Mouse (Mus musculus) lung, embryonic 14.5 days (tissue): ENCODE data around the gene Grik4. TPM values are rescaled to one million over a fixed set of nuclear protein-coding genes. Genes with fewer than 3 reads are reported as not detected.
A peak's percentile ranks its signal among the peaks of the same experiment; 100 is the strongest.
"Not testable (repeated sequence)": the region's sequence is repeated elsewhere in the genome, so short reads cannot be mapped to it uniquely, and the experiment has no call there.

Experiments used
- ATAC-seq: fragments of 200-750 bp; cut with Nextera tagmentation; 2 replicates; pipeline ENCODE4 v1.8.0; 2017; ENCODE audit warnings: mild to moderate bottlenecking, moderate TSS enrichment, moderate library complexity; ENCODE audit not compliant: insufficient read depth
- DNase-seq: peaks from one replicate; pipeline ENCODE4 v3.0.0-alpha.2; 2015
- H3K27ac ChIP-seq: fragments of 300-500 bp; sonication (generic); 2 replicates; pipeline ENCODE4 v1.5.1; 2014; ENCODE audit warnings: low read depth, mild to moderate bottlenecking, moderate library complexity
- H3K27me3 ChIP-seq: fragments of 300-500 bp; sonication (generic); 2 replicates; pipeline ENCODE4 v1.6.1; 2014; ENCODE audit warnings: low read length, control low read depth; ENCODE audit not compliant: insufficient read depth
- H3K36me3 ChIP-seq: fragments of 300-500 bp; sonication (generic); 2 replicates; pipeline ENCODE4 v1.6.1; 2014; ENCODE audit warnings: control low read depth; ENCODE audit not compliant: insufficient read depth
- H3K4me1 ChIP-seq: fragments of 300-500 bp; sonication (generic); 2 replicates; pipeline ENCODE4 v1.6.1; 2014; ENCODE audit warnings: antibody characterized with exemption, control low read depth; ENCODE audit not compliant: insufficient read depth
- H3K4me2 ChIP-seq: fragments of 300-500 bp; sonication (generic); 2 replicates; pipeline ENCODE4 v1.6.1; 2014; ENCODE audit warnings: mild to moderate bottlenecking
- H3K4me3 ChIP-seq: fragments of 300-500 bp; sonication (generic); 2 replicates; pipeline ENCODE4 v1.5.1; 2014; ENCODE audit warnings: low read depth, low read length
- H3K9ac ChIP-seq: fragments of 300-500 bp; sonication (generic); 2 replicates; pipeline ENCODE4 v1.6.1; 2014
- H3K9me3 ChIP-seq: fragments of 300-500 bp; sonication (generic); 2 replicates; pipeline ENCODE4 v1.6.1; 2016; ENCODE audit warnings: low read depth, low read length, control low read depth
- CTCF ChIP-seq: IDR thresholded peaks from 2 replicates; pipeline ENCODE4 v1.5.1; 2016; ENCODE audit warnings: antibody characterized with exemption, low read depth
- WGBS: fragments of 180-500 bp; shearing (Covaris S2); extraction: QIAGEN DNeasy Blood & Tissue Kit; methylation state at CpG from one replicate; pipeline ENCODE4 v1.1.7; 2014; 5-methylcytosine and 5-hydroxymethylcytosine counted together
- polyA plus RNA-seq: library from polyadenylated mRNA; unstranded; fragments of >200 nt; fragmentation: Nextera tagmentation; extraction: Ambion mirVana; gene quantifications from 2 replicates; pipeline ENCODE4 v1.2.1, GENCODE M21; 2014

The Grik4 gene
- polyA plus RNA-seq: 1.6 and 2.2 TPM in 2 replicates

- WGBS: under 1% methylated on average over 45 of the region's 68 CpGs
- H3K9ac ChIP-seq: peak within 1 kb of the TSS; percentile 82
- H3K27ac ChIP-seq: peak within 1 kb of the TSS; percentile 54; the same call in 1 of the 2 replicates
- peak; percentile 61 for DNase-seq
- H3K36me3 ChIP-seq: no peaks in the 10 kb centered on the region
- TF ChIP-seq CTCF: peak; percentile 44
- peak; percentile 83 for ATAC-seq
- 0 out of 2 replicates have a peak, but pooled peaks cover 6% of the 10 kb centered on the region for H3K27me3 ChIP-seq
- H3K9me3 ChIP-seq: no peaks in the 10 kb centered on the region
- peak within 1 kb of the TSS; percentile 98 for H3K4me2 ChIP-seq
- peak within 1 kb of the TSS; percentile 78 for H3K4me3 ChIP-seq
- no peaks in the 10 kb centered on the region for H3K4me1 ChIP-seq
Observed at GRCm38 (mm10) chr9:42943781-42944535, at the start of gene Grik4. TSS of gene Grik4 (minus strand) at chr9:42944493.

- Histone ChIP-seq H3K9ac (no peak overlapping the region), H3K4me1 (no peaks in the 10 kb centered on the region), H3K4me2 (no peak overlapping the region), H3K27me3 (no peaks in the 10 kb centered on the region), H3K36me3 (peaks cover 77% of the 10 kb centered on the region), H3K4me3 (no peak overlapping the region), H3K27ac (no peak overlapping the region), H3K9me3 (no peaks in the 10 kb centered on the region)
- DNase-seq (no peak), ATAC-seq (no peak)
- 80% methylated on average over 4 of the region's 4 CpGs for WGBS
- TF ChIP-seq CTCF: no peak
Observed at GRCm38 (mm10) chr9:42993659-42994058, 49.4 kb upstream of the Grik4 start.

GRCm38 (mm10) chr9:42987988-42988387 lies 43.7 kb upstream of the Grik4 start:
- Histone ChIP-seq H3K4me2 (no peak overlapping the region), H3K4me1 (no peaks in the 10 kb centered on the region), H3K9me3 (no peaks in the 10 kb centered on the region), H3K4me3 (no peak overlapping the region), H3K27me3 (no peaks in the 10 kb centered on the region), H3K9ac (no peak overlapping the region), H3K27ac (no peak overlapping the region), H3K36me3 (peaks cover 74% of the 10 kb centered on the region)
- DNase-seq (no peak), ATAC-seq (no peak)
- no peak for TF ChIP-seq CTCF
- WGBS: 84% methylated on average over 4 of the region's 4 CpGs

- no peaks in the 10 kb centered on the region for H3K4me1 ChIP-seq
- H3K4me2 ChIP-seq: no peak overlapping the region
- H3K27ac ChIP-seq: no peak overlapping the region; the same call in 1 of the 2 replicates
- no peak for TF ChIP-seq CTCF
- no peak overlapping the region for H3K4me3 ChIP-seq
- H3K9me3 ChIP-seq: no peaks in the 10 kb centered on the region
- no peak for DNase-seq
- ATAC-seq: no peak
- H3K9ac ChIP-seq: no peak overlapping the region
- peaks cover 71% of the 10 kb centered on the region for H3K36me3 ChIP-seq
- H3K27me3 ChIP-seq: no peaks in the 10 kb centered on the region
- WGBS: 59% methylated on average over 11 of the region's 11 CpGs
Observed at GRCm38 (mm10) chr9:42968894-42969521, 24.7 kb upstream of the Grik4 start.

- no peak for DNase-seq
- no peak overlapping the region for H3K4me3 ChIP-seq
- no peak overlapping the region for H3K4me2 ChIP-seq
- ATAC-seq: no peak
- H3K9ac ChIP-seq: no peak overlapping the region
- H3K27me3 ChIP-seq: no peaks in the 10 kb centered on the region
- H3K36me3 ChIP-seq: peaks cover 59% of the 10 kb centered on the region
- WGBS: 78% methylated on average over 9 of the region's 9 CpGs
- H3K4me1 ChIP-seq: no peaks in the 10 kb centered on the region
- no peak for TF ChIP-seq CTCF
- H3K9me3 ChIP-seq: no peaks in the 10 kb centered on the region
- no peak overlapping the region for H3K27ac ChIP-seq
Observed at GRCm38 (mm10) chr9:42967731-42968130, 23.4 kb upstream of the Grik4 start.

- H3K4me1 ChIP-seq, DNase-seq, H3K9me3 ChIP-seq, H3K4me2 ChIP-seq, ATAC-seq, H3K27ac ChIP-seq, H3K4me3 ChIP-seq, H3K27me3 ChIP-seq, H3K9ac ChIP-seq: not testable (repeated sequence)
- H3K36me3 ChIP-seq: peaks cover 31% of the 10 kb centered on the region
- WGBS: 78% methylated on average over 3 of the region's 3 CpGs
Observed at GRCm38 (mm10) chr9:42964809-42965208, 20.5 kb upstream of the Grik4 start.

GRCm38 (mm10) chr9:42964366-42964765 lies 20.1 kb upstream of the Grik4 start:
- Histone ChIP-seq H3K9me3 (no peaks in the 10 kb centered on the region), H3K4me2 (no peak overlapping the region), H3K27ac (no peak overlapping the region), H3K4me3 (no peak overlapping the region), H3K4me1 (no peaks in the 10 kb centered on the region), H3K9ac (no peak overlapping the region), H3K27me3 (no peaks in the 10 kb centered on the region), H3K36me3 (peaks cover 27% of the 10 kb centered on the region)
- DNase-seq (no peak), ATAC-seq (no peak)
- no peak for TF ChIP-seq CTCF
- WGBS: 91% methylated on average over 12 of the region's 12 CpGs
